Mouse (Mus musculus): Measurements from ENCODE around the gene Prdm2.

Gene Prdm2

DNA sequence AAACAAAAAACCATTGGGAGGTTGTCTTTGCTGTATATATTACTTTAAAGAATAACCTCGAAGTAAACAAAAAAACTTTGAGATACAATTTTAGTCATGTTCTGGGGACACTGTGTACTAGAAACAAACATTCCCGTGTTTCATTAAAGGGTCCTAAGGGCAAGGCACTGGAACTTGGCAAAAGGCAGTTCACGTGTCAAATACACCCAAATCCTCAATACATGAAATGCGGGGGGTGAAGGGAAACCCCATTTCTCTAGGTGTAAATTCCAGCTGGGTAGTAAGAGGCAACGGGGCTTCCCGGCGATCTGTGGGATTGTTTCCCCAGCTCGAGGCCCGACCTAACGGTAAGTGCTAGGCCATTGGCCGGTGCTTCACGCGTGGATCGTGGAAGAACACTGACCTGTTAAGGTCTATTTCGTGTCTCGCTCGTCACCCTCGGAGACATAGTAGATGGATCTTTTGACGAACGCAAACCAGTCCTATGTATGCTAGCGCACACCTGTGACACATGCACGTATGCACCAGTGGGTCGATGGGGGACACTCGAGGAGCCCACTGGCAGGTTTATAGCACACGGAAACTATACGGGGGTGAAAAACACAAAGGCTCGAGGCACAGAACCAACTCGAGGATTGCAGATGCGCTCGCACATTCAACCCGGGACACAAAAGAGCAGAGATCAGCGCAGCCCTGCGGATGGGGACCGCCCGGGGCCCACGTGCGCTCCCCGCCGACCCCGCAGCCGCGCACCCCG is 1.0 kb downstream of the Prdm2 start:
- DNase-seq (ENCODE audit: inconsistent age in 2 of 2, low spot score in 1 of 2), result peak; percentile 37 to 89

GRCm38 (mm10) chr4:143209997-143210396 is 2.8 kb downstream of the Prdm2 start:
- DNase-seq (ENCODE audit: inconsistent age in 2 of 2, low spot score in 1 of 2), result no peak

DNA sequence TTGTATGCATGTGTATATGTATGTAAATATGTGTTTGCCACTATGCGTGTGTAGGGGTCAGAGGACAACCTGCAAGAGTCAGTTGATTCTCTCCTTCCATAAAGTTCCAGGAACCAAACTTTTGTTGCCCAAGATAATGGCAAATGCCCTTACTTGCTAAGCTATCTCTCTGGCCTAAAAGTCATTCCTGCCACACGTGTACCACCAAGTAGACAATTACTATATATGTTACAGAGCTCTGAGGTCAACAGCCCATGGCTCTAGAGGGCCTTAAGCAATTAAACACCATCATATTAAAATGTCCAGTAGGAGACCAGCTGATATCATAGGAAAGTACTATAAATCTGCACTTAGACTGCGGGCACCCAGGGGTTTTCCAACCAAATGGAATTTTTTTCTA is 10.1 kb downstream of the Prdm2 start:
- DNase-seq (ENCODE audit: inconsistent age in 2 of 2, low spot score in 1 of 2), result no peak

- DNase-seq (ENCODE audit: inconsistent age in 2 of 2, low spot score in 1 of 2), result no peak
Observed at GRCm38 (mm10) chr4:143198371-143198770, 14.4 kb downstream of the Prdm2 start.

- DNase-seq (ENCODE audit: inconsistent age in 2 of 2, low spot score in 1 of 2), result no peak
Observed at GRCm38 (mm10) chr4:143197845-143198356, 14.9 kb downstream of the Prdm2 start.

DNA sequence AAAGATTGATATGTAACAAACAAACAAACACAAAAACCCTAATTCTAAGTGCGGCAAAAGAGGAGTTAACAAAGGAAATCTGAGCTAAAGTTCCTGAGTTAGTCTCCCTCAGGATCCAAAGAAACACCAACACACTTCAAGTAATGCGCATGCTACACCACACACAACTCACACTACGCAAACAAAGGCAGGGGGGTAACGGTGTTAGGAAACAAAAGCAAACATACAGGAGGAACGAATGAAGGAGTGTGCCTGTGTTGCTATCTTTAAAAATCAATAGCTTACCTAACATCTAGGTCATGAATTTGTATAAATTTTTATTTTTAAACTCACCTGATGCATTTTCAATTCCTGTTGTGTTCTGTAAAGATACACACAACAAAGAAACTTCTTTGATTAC is 18.5 kb downstream of the Prdm2 start:
- no peak for DNase-seq (ENCODE audit: inconsistent age in 2 of 2, low spot score in 1 of 2)

DNA sequence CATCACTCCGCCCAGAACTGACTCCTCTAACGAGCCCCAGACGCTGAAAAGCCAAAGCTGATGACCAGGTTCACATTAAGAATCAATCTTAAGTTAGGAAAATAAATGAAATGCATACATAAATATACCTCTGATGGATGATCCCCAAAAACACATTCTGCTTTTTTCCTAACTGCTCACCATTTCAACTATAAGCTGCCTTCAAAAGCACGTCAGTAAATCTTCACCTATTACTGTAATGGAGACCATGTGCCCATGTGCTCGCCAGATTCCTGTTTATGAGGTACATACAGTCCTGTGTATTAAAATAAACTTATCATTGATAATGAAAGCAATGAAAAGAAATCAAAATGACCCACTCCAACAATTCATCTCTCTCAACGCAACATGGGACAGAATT is 19.6 kb downstream of the Prdm2 start:
- DNase-seq (ENCODE audit: inconsistent age in 2 of 2, low spot score in 1 of 2), result no peak

DNA sequence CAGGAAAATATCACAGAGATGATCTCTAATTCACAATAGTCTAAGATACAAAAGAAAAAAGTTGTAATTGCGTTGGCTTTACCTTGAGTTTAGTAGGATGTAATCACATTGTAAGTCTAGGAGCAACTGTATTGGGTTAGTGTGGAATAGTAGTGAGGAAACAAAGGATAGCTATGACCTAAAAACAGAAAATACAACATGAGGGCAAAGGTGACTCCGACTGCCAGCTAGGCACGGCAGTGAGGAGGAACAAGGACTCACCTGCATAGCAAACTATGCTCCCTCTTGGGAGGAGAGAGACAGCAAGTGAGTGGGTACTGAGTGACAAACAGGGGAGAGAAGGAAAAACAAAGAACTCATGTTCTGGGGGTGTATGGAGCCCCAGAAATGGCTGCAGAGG is 21.0 kb downstream of the Prdm2 start:
- DNase-seq (ENCODE audit: inconsistent age in 2 of 2, low spot score in 1 of 2), result no peak

GRCm38 (mm10) chr4:143190657-143191056 is 22.1 kb downstream of the Prdm2 start:
- DNase-seq (ENCODE audit: inconsistent age in 2 of 2, low spot score in 1 of 2), result peak; percentile 13 to 38

- no peak for DNase-seq (ENCODE audit: inconsistent age in 2 of 2, low spot score in 1 of 2)
Observed at GRCm38 (mm10) chr4:143188571-143189191, 24.1 kb downstream of the Prdm2 start.

- DNase-seq (ENCODE audit: inconsistent age in 2 of 2, low spot score in 1 of 2), result no peak
Observed at GRCm38 (mm10) chr4:143186066-143186465, 26.7 kb downstream of the Prdm2 start.

DNA sequence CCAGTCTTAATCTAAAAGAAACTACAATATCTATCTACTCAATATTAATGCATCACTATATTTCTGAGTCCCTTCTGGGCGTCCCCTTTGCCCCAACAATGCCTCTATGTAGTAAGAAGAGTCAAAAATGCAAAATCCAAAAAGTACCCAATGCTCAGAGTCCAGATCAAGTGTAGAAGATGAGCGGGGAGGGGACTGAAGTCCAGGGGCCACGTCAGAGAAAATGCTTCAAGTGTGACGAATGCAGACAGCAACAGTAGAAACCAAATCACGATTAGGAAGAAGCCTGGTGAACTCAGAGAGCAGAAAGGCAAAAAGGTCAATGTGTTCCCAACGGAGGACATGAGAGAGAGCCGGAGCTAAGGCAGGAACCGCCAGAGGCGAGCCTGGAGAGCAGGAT is 27.3 kb downstream of the Prdm2 start:
- DNase-seq (ENCODE audit: inconsistent age in 2 of 2, low spot score in 1 of 2), result no peak

GRCm38 (mm10) chr4:143183141-143183540 is 29.7 kb downstream of the Prdm2 start:
- no peak for DNase-seq (ENCODE audit: inconsistent age in 2 of 2, low spot score in 1 of 2)

- no peak for DNase-seq (ENCODE audit: inconsistent age in 2 of 2, low spot score in 1 of 2)
Observed at GRCm38 (mm10) chr4:143180731-143181130, 32.1 kb downstream of the Prdm2 start.

GRCm38 (mm10) chr4:143171600-143172290 is 41.0 kb downstream of the Prdm2 start:
- no peak for DNase-seq (ENCODE audit: inconsistent age in 2 of 2, low spot score in 1 of 2)

- no peak for DNase-seq (ENCODE audit: inconsistent age in 2 of 2, low spot score in 1 of 2)
Observed at GRCm38 (mm10) chr4:143170290-143170689, 42.5 kb downstream of the Prdm2 start.

GRCm38 (mm10) chr4:143168093-143168492 is 44.7 kb downstream of the Prdm2 start:
- DNase-seq (ENCODE audit: inconsistent age in 2 of 2, low spot score in 1 of 2), result no peak

DNA sequence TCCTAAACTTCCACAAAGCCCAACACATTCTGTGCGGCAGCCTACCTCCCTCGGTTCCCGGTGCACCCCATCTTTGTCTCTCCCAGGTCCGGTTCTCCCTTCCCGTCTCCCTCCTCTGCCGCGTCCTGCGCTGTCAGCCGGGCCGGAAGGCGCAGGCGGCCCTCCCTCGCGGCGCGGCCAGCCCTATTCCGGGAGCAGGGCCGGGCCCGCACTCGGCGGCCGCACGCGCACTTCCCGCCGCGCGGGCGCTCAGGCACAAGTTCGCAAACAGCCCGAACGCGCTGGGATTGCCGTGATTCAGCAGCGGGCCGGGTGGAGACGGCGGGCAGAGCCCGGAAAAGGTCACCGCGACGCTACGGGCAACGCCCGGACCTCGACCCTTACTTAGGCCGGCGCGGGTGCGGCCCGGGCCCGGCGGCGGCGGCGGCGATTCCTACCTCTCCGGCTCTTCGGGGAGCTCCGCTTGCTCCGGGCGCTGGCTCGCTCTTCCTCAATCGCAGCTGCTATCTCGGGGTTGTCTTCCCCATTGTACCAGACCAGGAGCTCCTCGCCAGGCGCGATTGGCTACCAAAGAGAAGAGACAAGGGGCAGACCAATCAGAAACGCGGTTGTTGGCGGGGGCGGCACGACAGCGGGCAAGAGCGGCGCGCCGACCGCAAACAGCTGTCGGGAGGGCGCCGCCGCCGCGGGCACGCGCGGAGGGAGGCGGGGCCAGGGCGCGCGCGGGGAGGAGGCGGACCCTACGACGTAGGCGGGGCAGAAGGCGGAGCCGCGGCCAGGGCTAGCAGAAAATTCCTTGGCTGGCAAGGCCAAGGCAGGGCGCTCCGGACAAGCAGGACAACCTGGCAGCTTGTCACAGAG is 50.9 kb downstream of the Prdm2 start:
- DNase-seq (ENCODE audit: inconsistent age in 2 of 2, low spot score in 1 of 2), result peak; percentile 99 to 100

DNA sequence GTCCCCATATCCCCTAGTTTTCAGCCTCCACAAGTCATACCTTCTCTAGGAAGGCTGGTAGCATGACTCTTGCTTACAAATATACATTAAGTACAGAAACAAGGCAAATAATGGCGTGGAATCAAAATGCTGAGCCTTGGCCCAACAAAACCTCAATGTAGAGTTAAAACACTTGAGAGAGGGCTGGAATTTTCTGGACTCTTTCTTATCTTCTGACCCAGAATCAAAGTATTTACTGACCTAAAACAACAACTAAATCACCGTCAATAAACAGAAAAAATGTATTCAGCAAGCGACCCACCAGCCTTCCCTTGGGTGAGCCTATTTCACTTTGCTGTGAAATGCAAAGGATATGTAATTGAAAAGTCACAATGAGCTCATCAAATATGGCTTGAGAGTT is 52.0 kb downstream of the Prdm2 start:
- peak in 1 of 2 experiments; percentile 49 for DNase-seq (ENCODE audit: inconsistent age in 2 of 2, low spot score in 1 of 2)

- no peak for DNase-seq (ENCODE audit: inconsistent age in 2 of 2, low spot score in 1 of 2)
Observed at GRCm38 (mm10) chr4:143159336-143159735, 53.5 kb downstream of the Prdm2 start.

- no peak for DNase-seq (ENCODE audit: inconsistent age in 2 of 2, low spot score in 1 of 2)
Observed at GRCm38 (mm10) chr4:143155871-143156270, 56.9 kb downstream of the Prdm2 start.
